Mouse (Mus musculus): Measurements from ENCODE around the gene Nfatc3. TPM values are rescaled to one million over a fixed set of nuclear protein-coding genes. Genes with fewer than 3 reads are reported as not detected.
A peak's percentile ranks its signal among the peaks of the same experiment; 100 is the strongest.

Gene Nfatc3
- polyA plus RNA-seq, 1 experiment from 2014 or later: 2.5 TPM

DNA sequence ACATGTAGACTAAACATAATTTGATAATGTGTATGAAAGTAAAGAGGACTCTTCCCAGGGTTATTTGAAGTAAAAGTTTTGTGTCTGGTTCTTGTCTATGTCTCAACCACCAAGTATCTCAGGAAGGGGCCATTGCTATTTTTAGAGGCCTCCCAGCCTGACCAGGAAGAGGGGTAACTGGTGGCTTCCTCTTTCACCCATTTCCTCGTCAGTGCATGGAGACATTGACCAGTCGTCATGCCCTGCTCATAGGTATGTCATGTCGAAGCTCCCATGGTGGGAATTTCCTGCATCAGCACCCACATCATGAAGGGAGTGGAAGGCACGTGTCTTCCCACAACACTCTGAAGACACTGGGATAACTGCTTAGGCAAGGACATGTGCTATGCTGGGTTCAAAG lies 94.2 kb downstream of the Nfatc3 start:
- Histone ChIP-seq H3K9me3 (ENCODE audit: control insufficient read depth, low read length) (no peaks in the 10 kb centered on the region), H3K36me3 (ENCODE audit: control insufficient read depth, insufficient read depth, low read length) (no peaks in the 10 kb centered on the region), H3K4me1 (replicated peaks; ENCODE audit: control insufficient read depth, insufficient read depth) (no peaks in the 10 kb centered on the region), H3K27me3 (ENCODE audit: control insufficient read depth, insufficient read depth, low read length) (no peaks in the 10 kb centered on the region), H3K9ac (ENCODE audit: low read length) (no peak overlapping the region), H3K27ac (replicated peaks) (no peak overlapping the region), H3K4me3 (ENCODE audit: low read depth, low read length) (no peak overlapping the region), H3K4me2 (replicated peaks; ENCODE audit: low read depth) (no peak overlapping the region)
- WGBS: 73% methylated on average over 4 of the region's 4 CpGs
- DNase-seq (ENCODE audit: low spot score) (no peak), ATAC-seq (ENCODE audit: low FRiP score, low TSS enrichment) (no peak)
- TF ChIP-seq EP300 (optimal IDR thresholded peaks at IDR 0.05): no peak
- TF ChIP-seq CTCF (IDR thresholded peaks at IDR 0.05; ENCODE audit: low read depth): no peak

DNA sequence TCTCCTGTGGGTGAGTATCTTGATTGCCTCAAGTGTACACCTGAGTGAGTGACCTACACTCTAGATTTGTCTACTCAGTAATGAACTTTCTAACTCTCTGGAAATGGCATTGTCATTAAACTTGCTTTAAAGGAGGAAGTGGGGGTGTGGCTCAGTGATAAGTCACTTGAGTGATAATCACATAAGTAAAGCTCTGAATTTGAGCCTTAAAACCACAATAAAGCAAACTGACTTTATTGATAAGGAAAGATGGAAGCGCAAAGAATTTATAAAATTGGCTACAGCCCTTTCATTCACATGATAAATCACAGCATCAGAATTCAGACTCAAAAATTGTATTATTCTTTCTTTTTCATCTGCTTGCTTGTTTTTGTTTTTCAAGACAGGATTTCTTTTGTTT lies 98.8 kb downstream of the Nfatc3 start:
- no peaks in the 10 kb centered on the region for H3K27me3 ChIP-seq (ENCODE audit: control insufficient read depth, insufficient read depth, low read length)
- no peak for DNase-seq (ENCODE audit: low spot score)
- no peaks in the 10 kb centered on the region for H3K9me3 ChIP-seq (ENCODE audit: control insufficient read depth, low read length)
- peaks cover 8% of the 10 kb centered on the region; the same call in 1 of the 2 replicates for H3K36me3 ChIP-seq (ENCODE audit: control insufficient read depth, insufficient read depth, low read length)
- H3K4me1 ChIP-seq (replicated peaks; ENCODE audit: control insufficient read depth, insufficient read depth): no peaks in the 10 kb centered on the region
- no peak overlapping the region for H3K4me3 ChIP-seq (ENCODE audit: low read depth, low read length)
- peak; percentile 51; the same call in 1 of the 2 replicates for ATAC-seq (ENCODE audit: low FRiP score, low TSS enrichment)
- no peak overlapping the region for H3K9ac ChIP-seq (ENCODE audit: low read length)
- WGBS: 79% methylated on average over 1 of the region's 1 CpGs
- no peak overlapping the region for H3K27ac ChIP-seq (replicated peaks)
- TF ChIP-seq EP300 (optimal IDR thresholded peaks at IDR 0.05) (no peak), CTCF (IDR thresholded peaks at IDR 0.05; ENCODE audit: low read depth) (no peak)
- H3K4me2 ChIP-seq (replicated peaks; ENCODE audit: low read depth): no peak overlapping the region

DNA sequence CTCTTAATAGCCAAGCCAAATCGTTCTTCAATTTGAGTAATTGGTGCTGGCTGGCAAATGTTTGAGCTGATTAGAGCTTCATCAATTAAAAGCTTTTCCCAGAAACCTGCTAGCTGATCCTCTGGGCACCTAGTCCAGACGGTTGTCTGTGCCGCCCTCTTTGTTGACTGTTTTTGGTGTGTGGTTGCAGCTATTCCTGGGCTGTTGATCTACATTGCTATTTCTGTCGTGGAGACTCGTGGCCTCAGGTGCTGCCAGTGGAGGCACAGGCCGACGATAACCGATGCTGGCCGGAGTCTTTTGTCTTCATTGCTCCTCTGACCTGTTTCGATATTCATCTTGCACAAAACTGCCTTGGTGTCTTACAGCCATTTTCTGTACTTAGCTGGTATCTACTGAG lies 99.7 kb downstream of the Nfatc3 start:
- no peak overlapping the region for H3K4me3 ChIP-seq (ENCODE audit: low read depth, low read length)
- H3K4me1 ChIP-seq (replicated peaks; ENCODE audit: control insufficient read depth, insufficient read depth): no peaks in the 10 kb centered on the region
- H3K4me2 ChIP-seq (replicated peaks; ENCODE audit: low read depth): no peak overlapping the region
- H3K27me3 ChIP-seq (ENCODE audit: control insufficient read depth, insufficient read depth, low read length): no peaks in the 10 kb centered on the region
- no peaks in the 10 kb centered on the region for H3K9me3 ChIP-seq (ENCODE audit: control insufficient read depth, low read length)
- no peak overlapping the region for H3K27ac ChIP-seq (replicated peaks)
- ATAC-seq (ENCODE audit: low FRiP score, low TSS enrichment): no peak
- no peak for DNase-seq (ENCODE audit: low spot score)
- no peak overlapping the region for H3K9ac ChIP-seq (ENCODE audit: low read length)
- peaks cover 9% of the 10 kb centered on the region; the same call in 1 of the 2 replicates for H3K36me3 ChIP-seq (ENCODE audit: control insufficient read depth, insufficient read depth, low read length)
- TF ChIP-seq CTCF (IDR thresholded peaks at IDR 0.05; ENCODE audit: low read depth) (no peak), EP300 (optimal IDR thresholded peaks at IDR 0.05) (no peak)
- 90% methylated on average over 10 of the region's 10 CpGs for WGBS

DNA sequence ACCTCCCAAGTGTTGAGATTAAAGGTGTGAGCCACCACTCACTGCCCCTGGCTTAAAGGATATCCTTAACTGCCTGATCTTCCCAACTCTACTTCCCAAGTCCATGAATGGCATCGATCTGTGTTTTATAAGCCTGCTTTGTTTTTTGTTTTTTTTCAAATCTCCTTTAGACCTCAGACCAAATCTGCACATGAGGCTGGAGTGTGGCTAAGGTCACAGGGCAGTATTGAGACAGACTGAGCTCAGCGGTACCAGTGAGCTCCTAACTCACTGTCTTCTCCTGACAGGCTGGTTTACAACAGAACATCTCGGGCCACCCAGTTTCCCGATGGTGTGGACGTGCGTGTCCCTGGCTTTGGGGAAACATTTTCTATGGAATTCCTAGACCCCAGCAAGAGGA lies 101.2 kb downstream of the Nfatc3 start:
- whole genome bisulfite sequencing: 89% methylated on average over 6 of the region's 6 CpGs

DNA sequence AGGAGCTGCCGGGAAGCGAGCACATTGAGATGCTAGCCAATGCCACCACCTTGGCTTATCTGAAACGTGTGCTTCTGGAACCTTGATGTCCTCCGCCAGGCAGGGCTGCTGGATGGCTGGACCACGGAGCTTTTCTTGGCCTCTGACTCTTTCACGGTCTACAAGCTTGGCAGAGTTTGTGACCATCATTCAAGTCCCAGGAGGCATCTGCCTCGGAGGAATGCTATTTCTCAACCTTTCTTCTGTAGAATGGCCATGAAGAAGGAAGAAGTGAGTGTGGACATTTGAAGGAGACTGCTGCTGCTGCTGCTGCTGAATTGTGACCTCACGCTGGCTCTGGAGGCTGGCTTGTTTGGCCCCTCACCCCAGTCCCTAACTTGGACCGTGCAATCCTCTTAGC lies 104.6 kb downstream of the Nfatc3 start:
- no peaks in the 10 kb centered on the region for H3K27me3 ChIP-seq (ENCODE audit: control insufficient read depth, insufficient read depth, low read length)
- ATAC-seq (ENCODE audit: low FRiP score, low TSS enrichment): no peak
- H3K4me1 ChIP-seq (replicated peaks; ENCODE audit: control insufficient read depth, insufficient read depth): no peaks in the 10 kb centered on the region
- no peak overlapping the region for H3K4me2 ChIP-seq (replicated peaks; ENCODE audit: low read depth)
- DNase-seq (ENCODE audit: low spot score): no peak
- no peaks in the 10 kb centered on the region for H3K9me3 ChIP-seq (ENCODE audit: control insufficient read depth, low read length)
- no peak overlapping the region for H3K27ac ChIP-seq (replicated peaks)
- no peak overlapping the region for H3K9ac ChIP-seq (ENCODE audit: low read length)
- no peak overlapping the region for H3K4me3 ChIP-seq (ENCODE audit: low read depth, low read length)
- TF ChIP-seq EP300 (optimal IDR thresholded peaks at IDR 0.05): no peak
- no peak for TF ChIP-seq CTCF (IDR thresholded peaks at IDR 0.05; ENCODE audit: low read depth)
- peaks cover 13% of the 10 kb centered on the region; the same call in 1 of the 2 replicates for H3K36me3 ChIP-seq (ENCODE audit: control insufficient read depth, insufficient read depth, low read length)
- WGBS: 90% methylated on average over 9 of the region's 9 CpGs

More for the DNA sequence above, 101.2 kb downstream of the Nfatc3 start:
- H3K9me3 ChIP-seq (ENCODE audit: control insufficient read depth, low read length): no peaks in the 10 kb centered on the region
- no peak overlapping the region for H3K27ac ChIP-seq (replicated peaks)
- H3K27me3 ChIP-seq (ENCODE audit: control insufficient read depth, insufficient read depth, low read length): no peaks in the 10 kb centered on the region
- TF ChIP-seq CTCF (IDR thresholded peaks at IDR 0.05; ENCODE audit: low read depth): no peak
- DNase-seq (ENCODE audit: low spot score) (no peak), ATAC-seq (ENCODE audit: low FRiP score, low TSS enrichment) (no peak)
- H3K9ac ChIP-seq (ENCODE audit: low read length): no peak overlapping the region
- no peaks in the 10 kb centered on the region for H3K4me1 ChIP-seq (replicated peaks; ENCODE audit: control insufficient read depth, insufficient read depth)
- peaks cover 13% of the 10 kb centered on the region; the same call in 1 of the 2 replicates for H3K36me3 ChIP-seq (ENCODE audit: control insufficient read depth, insufficient read depth, low read length)
- H3K4me3 ChIP-seq (ENCODE audit: low read depth, low read length): no peak overlapping the region
- H3K4me2 ChIP-seq (replicated peaks; ENCODE audit: low read depth): no peak overlapping the region

DNA sequence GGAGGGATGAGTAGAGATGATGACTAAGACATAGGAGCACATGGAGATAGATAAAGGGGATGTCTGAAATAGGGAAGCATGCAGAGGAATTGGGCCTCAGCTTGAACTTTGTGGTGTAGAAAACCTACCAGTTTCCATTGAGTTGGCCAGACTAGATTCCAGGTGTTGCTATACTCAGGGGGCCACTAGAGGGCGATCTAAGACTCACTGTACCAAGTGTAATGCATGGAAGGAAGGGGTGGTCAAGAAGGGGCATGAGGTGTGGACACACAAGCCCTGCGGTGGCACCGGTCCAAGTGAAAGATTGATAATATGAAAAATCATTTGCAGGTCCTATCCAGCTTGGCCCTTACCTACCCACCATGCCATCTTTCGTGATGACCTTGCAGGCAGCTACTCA lies 106.8 kb downstream of the Nfatc3 start:
- DNase-seq (ENCODE audit: low spot score) (peak; percentile 78), ATAC-seq (ENCODE audit: low FRiP score, low TSS enrichment) (no peak)
- 0 out of 2 replicates have a peak, but pooled peaks cover 2% of the 10 kb centered on the region for H3K4me1 ChIP-seq (replicated peaks; ENCODE audit: control insufficient read depth, insufficient read depth)
- TF ChIP-seq CTCF (IDR thresholded peaks at IDR 0.05; ENCODE audit: low read depth): peak; percentile 91
- no peak for TF ChIP-seq EP300 (optimal IDR thresholded peaks at IDR 0.05)
- H3K36me3 ChIP-seq (ENCODE audit: control insufficient read depth, insufficient read depth, low read length): peaks cover 13% of the 10 kb centered on the region; the same call in 1 of the 2 replicates
- no peaks in the 10 kb centered on the region for H3K9me3 ChIP-seq (ENCODE audit: control insufficient read depth, low read length)
- no peak overlapping the region for H3K4me3 ChIP-seq (ENCODE audit: low read depth, low read length)
- H3K27me3 ChIP-seq (ENCODE audit: control insufficient read depth, insufficient read depth, low read length): no peaks in the 10 kb centered on the region
- H3K9ac ChIP-seq (ENCODE audit: low read length): no peak overlapping the region
- no peak overlapping the region for H3K27ac ChIP-seq (replicated peaks)
- H3K4me2 ChIP-seq (replicated peaks; ENCODE audit: low read depth): no peak overlapping the region
- WGBS: 42% methylated on average over 4 of the region's 4 CpGs

Data from stomach, postnatal 0 days (tissue).